Mouse (Mus musculus): ENCODE data around the gene Camta1. TPM values are rescaled to one million over a fixed set of nuclear protein-coding genes. Genes with fewer than 3 reads are reported as not detected.

Camta1 gene
- polyA plus RNA-seq, 1 experiment from 2014 or later = 86.8 TPM

DNA sequence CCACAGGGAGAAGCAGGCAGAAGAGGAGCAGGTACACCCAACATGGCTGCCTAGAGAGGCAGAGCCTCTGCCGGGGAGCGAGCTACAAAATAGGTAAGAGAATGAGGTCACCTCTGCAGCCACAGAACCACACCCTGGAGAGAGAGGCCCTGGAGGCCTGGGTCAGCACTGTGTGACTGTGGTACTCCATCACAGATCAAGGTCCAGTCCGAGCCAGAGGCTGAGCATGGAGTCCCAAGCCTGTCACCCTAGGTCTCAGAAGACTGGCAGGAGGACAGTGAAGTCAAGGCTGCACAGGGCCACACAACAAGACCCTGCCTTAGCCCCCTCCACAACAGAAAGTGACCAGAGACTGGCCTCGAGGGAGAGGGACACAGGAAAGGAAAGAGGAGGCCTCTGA, 294.6 kb downstream of the Camta1 start:
- no peaks in the 10 kb centered on the region for H3K27me3 ChIP-seq (ENCODE audit: control insufficient read depth, insufficient read depth, low read length)
- H3K36me3 ChIP-seq (ENCODE audit: control insufficient read depth, insufficient read depth, low read length) = no peaks in the 10 kb centered on the region
- H3K4me2 ChIP-seq (replicated peaks; ENCODE audit: low read depth, low read length) = no peak overlapping the region
- 77% methylated on average over 4 of the region's 4 CpGs for WGBS
- H3K9ac ChIP-seq (replicated peaks; ENCODE audit: low read depth, low read length) = no peak overlapping the region
- no peak for ATAC-seq (ENCODE audit: insufficient number of reproducible peaks, insufficient read depth, low FRiP score, low read depth)
- H3K9me3 ChIP-seq (ENCODE audit: control insufficient read depth, low read depth, low read length) = no peaks in the 10 kb centered on the region
- no peaks in the 10 kb centered on the region for H3K4me1 ChIP-seq (ENCODE audit: control insufficient read depth, insufficient read depth, low read length)
- H3K27ac ChIP-seq (ENCODE audit: low read length) = no peak overlapping the region
- no peak overlapping the region for H3K4me3 ChIP-seq (ENCODE audit: low read depth, low read length)

DNA sequence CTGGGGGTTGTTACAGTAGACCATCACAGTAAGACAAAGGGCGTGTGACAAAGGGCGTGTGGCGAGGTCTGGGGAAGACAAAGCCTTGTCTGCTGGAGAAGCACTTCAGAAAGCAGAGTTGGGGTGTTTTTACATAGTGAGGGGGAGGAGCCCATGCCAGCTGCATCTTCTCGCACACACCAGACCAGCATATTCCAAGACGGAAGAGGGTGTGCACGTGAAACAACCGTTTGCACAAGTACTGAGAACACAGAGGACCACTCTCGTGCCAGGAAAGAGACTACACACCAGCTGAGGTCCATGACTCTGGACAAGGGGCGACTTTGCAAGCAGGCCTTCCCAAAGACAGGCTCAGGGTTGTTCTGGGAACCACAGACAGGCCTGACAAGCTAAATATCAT, 306.2 kb downstream of the Camta1 start:
- no peak for ATAC-seq (ENCODE audit: insufficient number of reproducible peaks, insufficient read depth, low FRiP score, low read depth)
- Histone ChIP-seq H3K27me3 (ENCODE audit: control insufficient read depth, insufficient read depth, low read length) (no peaks in the 10 kb centered on the region), H3K4me1 (ENCODE audit: control insufficient read depth, insufficient read depth, low read length) (no peaks in the 10 kb centered on the region), H3K4me2 (replicated peaks; ENCODE audit: low read depth, low read length) (no peak overlapping the region), H3K4me3 (ENCODE audit: low read depth, low read length) (no peak overlapping the region), H3K36me3 (ENCODE audit: control insufficient read depth, insufficient read depth, low read length) (no peaks in the 10 kb centered on the region), H3K9ac (replicated peaks; ENCODE audit: low read depth, low read length) (no peak overlapping the region), H3K9me3 (ENCODE audit: control insufficient read depth, low read depth, low read length) (no peaks in the 10 kb centered on the region), H3K27ac (ENCODE audit: low read length) (no peak overlapping the region)
- 75% methylated on average over 9 of the region's 9 CpGs for WGBS

DNA sequence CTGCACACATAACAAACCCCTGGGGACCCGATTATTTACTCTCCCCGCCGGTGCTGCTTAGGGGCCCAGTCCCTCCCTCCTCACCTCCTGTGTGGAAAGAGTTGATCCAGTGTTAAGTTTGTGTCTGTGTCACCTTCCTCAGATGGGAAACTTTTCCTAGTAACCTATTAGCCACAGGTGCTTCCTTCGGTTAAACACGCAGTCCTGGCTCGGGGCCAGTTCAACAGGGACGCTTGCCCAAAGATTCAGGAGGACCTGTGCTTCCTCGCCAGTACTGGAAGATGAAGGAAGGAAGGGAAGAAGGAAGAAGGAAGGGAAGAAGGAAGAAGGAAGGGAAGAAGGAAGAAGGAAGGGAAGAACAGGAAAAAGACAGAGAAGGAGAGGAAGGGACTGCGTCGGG, 312.2 kb downstream of the Camta1 start:
- Histone ChIP-seq H3K9ac (replicated peaks; ENCODE audit: low read depth, low read length) (no peak overlapping the region), H3K9me3 (ENCODE audit: control insufficient read depth, low read depth, low read length) (no peaks in the 10 kb centered on the region), H3K4me3 (ENCODE audit: low read depth, low read length) (no peak overlapping the region), H3K27ac (ENCODE audit: low read length) (no peak overlapping the region), H3K4me1 (ENCODE audit: control insufficient read depth, insufficient read depth, low read length) (0 out of 2 replicates have a peak, but pooled peaks cover 2% of the 10 kb centered on the region), H3K4me2 (replicated peaks; ENCODE audit: low read depth, low read length) (no peak overlapping the region), H3K36me3 (ENCODE audit: control insufficient read depth, insufficient read depth, low read length) (no peaks in the 10 kb centered on the region), H3K27me3 (ENCODE audit: control insufficient read depth, insufficient read depth, low read length) (no peaks in the 10 kb centered on the region)
- WGBS = 31% methylated on average over 10 of the region's 10 CpGs
- no peak for ATAC-seq (ENCODE audit: insufficient number of reproducible peaks, insufficient read depth, low FRiP score, low read depth)

DNA sequence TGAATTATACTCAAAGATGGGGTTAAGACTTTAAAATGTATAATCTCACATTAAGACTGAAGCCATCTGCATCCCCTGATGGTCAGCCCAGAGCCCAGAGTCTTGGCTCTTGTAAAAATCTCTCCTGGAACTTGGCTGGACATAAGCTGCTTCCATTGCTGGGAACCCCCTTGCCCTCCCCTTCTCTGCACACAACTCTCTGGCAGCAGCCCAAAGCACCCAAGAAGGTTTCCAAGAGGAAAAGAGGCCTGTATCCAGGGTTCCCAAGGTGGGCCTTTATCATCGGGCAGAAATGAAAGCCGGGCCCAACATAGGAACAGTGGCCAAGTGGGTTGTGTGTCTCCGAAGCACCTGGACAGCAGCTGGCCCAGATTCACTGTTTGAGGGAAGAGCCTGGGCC, 316.2 kb downstream of the Camta1 start:
- ATAC-seq (ENCODE audit: insufficient number of reproducible peaks, insufficient read depth, low FRiP score, low read depth) = no peak
- Histone ChIP-seq H3K4me3 (ENCODE audit: low read depth, low read length) (no peak overlapping the region), H3K27me3 (ENCODE audit: control insufficient read depth, insufficient read depth, low read length) (no peaks in the 10 kb centered on the region), H3K4me1 (ENCODE audit: control insufficient read depth, insufficient read depth, low read length) (peaks cover 2% of the 10 kb centered on the region; the same call in 1 of the 2 replicates), H3K27ac (ENCODE audit: low read length) (no peak overlapping the region), H3K4me2 (replicated peaks; ENCODE audit: low read depth, low read length) (no peak overlapping the region), H3K9me3 (ENCODE audit: control insufficient read depth, low read depth, low read length) (no peaks in the 10 kb centered on the region), H3K9ac (replicated peaks; ENCODE audit: low read depth, low read length) (no peak overlapping the region), H3K36me3 (ENCODE audit: control insufficient read depth, insufficient read depth, low read length) (no peaks in the 10 kb centered on the region)
- 76% methylated on average over 3 of the region's 3 CpGs for WGBS

DNA sequence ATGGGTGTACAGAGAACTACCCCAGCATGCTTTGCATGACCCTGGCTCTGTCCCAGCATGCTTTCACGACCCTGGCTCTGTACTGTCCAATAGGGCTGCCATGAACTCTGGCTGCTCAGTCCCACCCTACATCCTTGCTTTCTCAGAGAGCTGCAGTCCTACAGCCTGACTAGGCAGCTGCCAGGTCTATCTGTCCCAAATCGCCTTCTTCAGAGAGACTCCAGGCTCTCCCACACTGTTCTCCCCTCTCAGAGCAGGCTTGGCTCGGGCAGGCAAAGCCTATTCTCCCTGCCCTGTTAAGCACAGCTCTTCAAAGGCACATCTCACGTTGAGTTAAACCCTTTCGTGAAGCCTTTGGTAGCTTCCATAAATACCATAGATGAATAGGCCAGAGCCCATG, 317.5 kb downstream of the Camta1 start:
- Histone ChIP-seq H3K9me3 (ENCODE audit: control insufficient read depth, low read depth, low read length) (no peaks in the 10 kb centered on the region), H3K4me1 (ENCODE audit: control insufficient read depth, insufficient read depth, low read length) (peaks cover 2% of the 10 kb centered on the region; the same call in 1 of the 2 replicates), H3K36me3 (ENCODE audit: control insufficient read depth, insufficient read depth, low read length) (no peaks in the 10 kb centered on the region), H3K4me3 (ENCODE audit: low read depth, low read length) (no peak overlapping the region), H3K27me3 (ENCODE audit: control insufficient read depth, insufficient read depth, low read length) (no peaks in the 10 kb centered on the region), H3K9ac (replicated peaks; ENCODE audit: low read depth, low read length) (no peak overlapping the region), H3K27ac (ENCODE audit: low read length) (no peak overlapping the region), H3K4me2 (replicated peaks; ENCODE audit: low read depth, low read length) (no peak overlapping the region)
- WGBS = 67% methylated on average over 5 of the region's 5 CpGs
- no peak for ATAC-seq (ENCODE audit: insufficient number of reproducible peaks, insufficient read depth, low FRiP score, low read depth)

DNA sequence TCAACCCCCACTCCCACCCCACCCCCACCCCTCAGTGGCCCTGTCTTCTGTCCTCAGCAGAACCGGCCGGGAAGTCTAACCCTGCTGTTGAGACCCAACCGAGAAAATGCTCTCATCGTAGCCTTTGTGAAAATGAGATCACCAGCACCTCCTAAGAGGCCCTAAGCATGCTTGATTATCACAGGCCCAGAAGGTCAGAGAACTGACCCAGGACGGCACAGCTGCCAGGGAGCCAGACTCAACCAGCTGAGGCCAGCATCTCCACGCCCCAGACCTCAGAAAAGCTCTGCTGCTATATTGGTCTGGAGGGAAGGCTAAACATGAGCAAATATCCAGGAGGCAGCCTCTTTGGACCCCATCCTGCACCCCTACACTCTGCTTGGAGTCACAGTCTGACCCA, 321.1 kb downstream of the Camta1 start:
- H3K27me3 ChIP-seq (ENCODE audit: control insufficient read depth, insufficient read depth, low read length) = no peaks in the 10 kb centered on the region
- H3K9ac ChIP-seq (replicated peaks; ENCODE audit: low read depth, low read length) = no peak overlapping the region
- no peak overlapping the region for H3K4me2 ChIP-seq (replicated peaks; ENCODE audit: low read depth, low read length)
- WGBS = 68% methylated on average over 6 of the region's 6 CpGs
- ATAC-seq (ENCODE audit: insufficient number of reproducible peaks, insufficient read depth, low FRiP score, low read depth) = no peak
- H3K36me3 ChIP-seq (ENCODE audit: control insufficient read depth, insufficient read depth, low read length) = no peaks in the 10 kb centered on the region
- no peaks in the 10 kb centered on the region for H3K9me3 ChIP-seq (ENCODE audit: control insufficient read depth, low read depth, low read length)
- no peak overlapping the region for H3K27ac ChIP-seq (ENCODE audit: low read length)
- H3K4me3 ChIP-seq (ENCODE audit: low read depth, low read length) = no peak overlapping the region
- peaks cover 5% of the 10 kb centered on the region; the same call in 1 of the 2 replicates for H3K4me1 ChIP-seq (ENCODE audit: control insufficient read depth, insufficient read depth, low read length)

DNA sequence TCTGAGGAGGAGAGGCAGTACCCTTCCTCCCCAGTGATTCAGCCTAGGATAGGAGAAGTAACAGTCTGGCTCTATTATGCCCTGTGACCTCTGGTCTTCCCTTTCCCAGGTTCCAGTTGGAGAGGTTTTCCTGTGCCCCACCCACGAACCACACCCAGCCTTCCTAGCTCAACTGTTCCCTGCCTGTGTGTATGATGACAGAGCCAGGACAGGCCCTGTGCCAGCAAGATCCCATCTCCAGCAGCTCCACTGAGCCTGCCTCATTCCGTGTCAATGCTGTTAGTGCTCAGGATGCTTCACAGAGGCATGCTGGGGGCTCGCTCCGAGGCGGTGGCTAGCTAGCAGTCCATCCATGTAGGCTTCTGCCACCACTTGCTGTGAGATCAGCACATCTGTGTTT, 321.8 kb downstream of the Camta1 start:
- Histone ChIP-seq H3K9ac (replicated peaks; ENCODE audit: low read depth, low read length) (no peak overlapping the region), H3K4me3 (ENCODE audit: low read depth, low read length) (no peak overlapping the region), H3K27ac (ENCODE audit: low read length) (no peak overlapping the region), H3K36me3 (ENCODE audit: control insufficient read depth, insufficient read depth, low read length) (no peaks in the 10 kb centered on the region), H3K9me3 (ENCODE audit: control insufficient read depth, low read depth, low read length) (no peaks in the 10 kb centered on the region), H3K4me2 (replicated peaks; ENCODE audit: low read depth, low read length) (no peak overlapping the region), H3K4me1 (ENCODE audit: control insufficient read depth, insufficient read depth, low read length) (peaks cover 3% of the 10 kb centered on the region; the same call in 1 of the 2 replicates), H3K27me3 (ENCODE audit: control insufficient read depth, insufficient read depth, low read length) (no peaks in the 10 kb centered on the region)
- 76% methylated on average over 5 of the region's 5 CpGs for WGBS
- ATAC-seq (ENCODE audit: insufficient number of reproducible peaks, insufficient read depth, low FRiP score, low read depth) = no peak

DNA sequence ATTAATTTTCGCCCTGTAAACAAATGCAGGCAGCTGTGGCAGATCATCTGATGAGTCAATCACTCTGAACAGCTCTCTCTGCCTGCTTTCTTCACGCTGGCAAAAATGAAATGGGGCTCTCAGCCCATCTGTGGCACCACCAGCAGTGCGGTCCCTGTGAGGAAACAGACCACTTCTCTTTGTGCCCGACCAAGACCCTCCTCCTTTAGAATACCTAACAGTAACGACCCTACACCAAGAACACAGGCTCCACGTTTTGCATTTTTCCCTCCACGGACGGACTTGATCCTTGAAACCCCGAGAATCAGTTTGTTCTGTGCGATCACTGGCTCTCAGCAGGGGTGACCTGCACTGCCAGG, 322.5 kb downstream of the Camta1 start:
- H3K9me3 ChIP-seq (ENCODE audit: control insufficient read depth, low read depth, low read length) = no peaks in the 10 kb centered on the region
- H3K27ac ChIP-seq (ENCODE audit: low read length) = no peak overlapping the region
- ATAC-seq (ENCODE audit: insufficient number of reproducible peaks, insufficient read depth, low FRiP score, low read depth) = no peak
- WGBS = 68% methylated on average over 10 of the region's 10 CpGs
- H3K36me3 ChIP-seq (ENCODE audit: control insufficient read depth, insufficient read depth, low read length) = no peaks in the 10 kb centered on the region
- H3K4me2 ChIP-seq (replicated peaks; ENCODE audit: low read depth, low read length) = no peak overlapping the region
- no peaks in the 10 kb centered on the region for H3K27me3 ChIP-seq (ENCODE audit: control insufficient read depth, insufficient read depth, low read length)
- H3K4me1 ChIP-seq (ENCODE audit: control insufficient read depth, insufficient read depth, low read length) = peaks cover 3% of the 10 kb centered on the region; the same call in 1 of the 2 replicates
- H3K9ac ChIP-seq (replicated peaks; ENCODE audit: low read depth, low read length) = no peak overlapping the region
- no peak overlapping the region for H3K4me3 ChIP-seq (ENCODE audit: low read depth, low read length)

DNA sequence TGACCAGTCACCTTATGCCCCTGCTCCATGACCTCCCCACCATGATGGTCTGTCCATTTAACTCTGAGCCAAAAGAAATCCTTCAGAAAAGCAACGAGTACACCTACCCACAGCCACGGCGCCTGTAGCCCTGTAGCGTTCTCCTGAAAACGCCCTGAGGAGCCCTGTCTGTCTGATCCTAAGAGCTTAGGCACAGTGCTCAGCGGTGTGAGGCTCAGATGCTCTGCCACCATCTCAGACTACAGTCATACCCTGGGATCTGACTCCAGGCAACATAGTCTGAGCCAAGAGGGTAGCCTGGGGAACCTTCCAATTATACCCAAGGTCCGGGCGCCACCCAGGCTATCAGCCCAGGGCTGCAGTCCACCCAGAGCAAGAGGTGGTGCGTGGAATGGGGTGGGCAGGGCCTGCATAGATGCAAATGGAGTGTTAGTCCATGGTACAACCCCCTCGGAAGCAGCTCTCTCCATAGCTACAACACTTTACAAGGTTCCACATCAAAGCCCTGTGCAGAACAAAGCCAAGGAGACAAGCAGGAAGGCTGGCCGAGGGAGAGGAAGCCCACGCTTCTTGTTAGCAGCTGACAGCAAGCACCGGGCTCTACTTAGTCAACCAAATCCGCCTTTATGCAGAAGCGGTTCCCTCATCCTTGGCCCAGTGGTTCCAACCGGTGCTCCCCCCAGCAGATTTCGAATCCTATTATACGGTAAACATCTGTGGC, 323.1 kb downstream of the Camta1 start:
- WGBS = 72% methylated on average over 18 of the region's 18 CpGs
- H3K4me1 ChIP-seq (ENCODE audit: control insufficient read depth, insufficient read depth, low read length) = peaks cover 3% of the 10 kb centered on the region; the same call in 1 of the 2 replicates

More for the DNA sequence above, 323.1 kb downstream of the Camta1 start:
- ATAC-seq (ENCODE audit: insufficient number of reproducible peaks, insufficient read depth, low FRiP score, low read depth) = no peak
- Histone ChIP-seq H3K4me3 (ENCODE audit: low read depth, low read length) (no peak overlapping the region), H3K9ac (replicated peaks; ENCODE audit: low read depth, low read length) (no peak overlapping the region), H3K27me3 (ENCODE audit: control insufficient read depth, insufficient read depth, low read length) (no peaks in the 10 kb centered on the region), H3K36me3 (ENCODE audit: control insufficient read depth, insufficient read depth, low read length) (no peaks in the 10 kb centered on the region), H3K27ac (ENCODE audit: low read length) (no peak overlapping the region), H3K4me2 (replicated peaks; ENCODE audit: low read depth, low read length) (no peak overlapping the region), H3K9me3 (ENCODE audit: control insufficient read depth, low read depth, low read length) (no peaks in the 10 kb centered on the region)

Measured in stomach, embryonic 14.5 days (tissue).